Mouse (Mus musculus) lung, embryonic 14.5 days (tissue): Measurements from ENCODE around the gene Pcsk6. TPM values are rescaled to one million over a fixed set of nuclear protein-coding genes. Genes with fewer than 3 reads are reported as not detected.
A peak's percentile ranks its signal among the peaks of the same experiment; 100 is the strongest.

Source experiments
- ATAC-seq: fragments of 200-750 bp; cut with Nextera tagmentation; 2 replicates; pipeline ENCODE4 v1.8.0; 2017; ENCODE audit warnings: mild to moderate bottlenecking, moderate TSS enrichment, moderate library complexity; ENCODE audit not compliant: insufficient read depth
- DNase-seq: peaks from one replicate; pipeline ENCODE4 v3.0.0-alpha.2; 2015
- H3K27ac ChIP-seq: fragments of 300-500 bp; sonication (generic); 2 replicates; pipeline ENCODE4 v1.5.1; 2014; ENCODE audit warnings: low read depth, mild to moderate bottlenecking, moderate library complexity
- H3K27me3 ChIP-seq: fragments of 300-500 bp; sonication (generic); 2 replicates; pipeline ENCODE4 v1.6.1; 2014; ENCODE audit warnings: low read length, control low read depth; ENCODE audit not compliant: insufficient read depth
- H3K36me3 ChIP-seq: fragments of 300-500 bp; sonication (generic); 2 replicates; pipeline ENCODE4 v1.6.1; 2014; ENCODE audit warnings: control low read depth; ENCODE audit not compliant: insufficient read depth
- H3K4me1 ChIP-seq: fragments of 300-500 bp; sonication (generic); 2 replicates; pipeline ENCODE4 v1.6.1; 2014; ENCODE audit warnings: antibody characterized with exemption, control low read depth; ENCODE audit not compliant: insufficient read depth
- H3K4me2 ChIP-seq: fragments of 300-500 bp; sonication (generic); 2 replicates; pipeline ENCODE4 v1.6.1; 2014; ENCODE audit warnings: mild to moderate bottlenecking
- H3K4me3 ChIP-seq: fragments of 300-500 bp; sonication (generic); 2 replicates; pipeline ENCODE4 v1.5.1; 2014; ENCODE audit warnings: low read depth, low read length
- H3K9ac ChIP-seq: fragments of 300-500 bp; sonication (generic); 2 replicates; pipeline ENCODE4 v1.6.1; 2014
- H3K9me3 ChIP-seq: fragments of 300-500 bp; sonication (generic); 2 replicates; pipeline ENCODE4 v1.6.1; 2016; ENCODE audit warnings: low read depth, low read length, control low read depth
- CTCF ChIP-seq: IDR thresholded peaks from 2 replicates; pipeline ENCODE4 v1.5.1; 2016; ENCODE audit warnings: antibody characterized with exemption, low read depth
- WGBS: fragments of 180-500 bp; shearing (Covaris S2); extraction: QIAGEN DNeasy Blood & Tissue Kit; methylation state at CpG from one replicate; pipeline ENCODE4 v1.1.7; 2014; 5-methylcytosine and 5-hydroxymethylcytosine counted together
- polyA plus RNA-seq: library from polyadenylated mRNA; unstranded; fragments of >200 nt; fragmentation: Nextera tagmentation; extraction: Ambion mirVana; gene quantifications from 2 replicates; pipeline ENCODE4 v1.2.1, GENCODE M21; 2014

Pcsk6 gene
- polyA plus RNA-seq, 1 experiment from 2014 or later, result 9.2 TPM

- Histone ChIP-seq H3K4me3 (no peak overlapping the region), H3K9me3 (no peaks in the 10 kb centered on the region), H3K9ac (no peak overlapping the region), H3K36me3 (no peaks in the 10 kb centered on the region), H3K4me2 (no peak overlapping the region), H3K27me3 (no peaks in the 10 kb centered on the region), H3K4me1 (no peaks in the 10 kb centered on the region), H3K27ac (no peak overlapping the region)
- TF ChIP-seq CTCF, result no peak
- ATAC-seq (no peak), DNase-seq (no peak)
- WGBS, result 12% methylated on average over 1 of the region's 1 CpGs
These were observed 73.7 kb downstream of the Pcsk6 start for GRCm38 (mm10) chr7:65935211-65935610.

GRCm38 (mm10) chr7:65940988-65941387, 79.5 kb downstream of the Pcsk6 start:
- 30% methylated on average over 7 of the region's 7 CpGs for WGBS
- Histone ChIP-seq H3K4me1 (no peaks in the 10 kb centered on the region), H3K27ac (no peak overlapping the region), H3K9me3 (no peaks in the 10 kb centered on the region), H3K27me3 (no peaks in the 10 kb centered on the region), H3K9ac (no peak overlapping the region), H3K4me2 (no peak overlapping the region), H3K4me3 (no peak overlapping the region), H3K36me3 (no peaks in the 10 kb centered on the region)
- no peak for TF ChIP-seq CTCF
- DNase-seq, result no peak
- ATAC-seq, result no peak

GRCm38 (mm10) chr7:65945342-65945993, 83.9 kb downstream of the Pcsk6 start:
- Histone ChIP-seq H3K27ac (no peak overlapping the region), H3K4me3 (no peak overlapping the region), H3K27me3 (no peaks in the 10 kb centered on the region), H3K9me3 (no peaks in the 10 kb centered on the region), H3K4me2 (no peak overlapping the region), H3K36me3 (no peaks in the 10 kb centered on the region), H3K9ac (no peak overlapping the region), H3K4me1 (no peaks in the 10 kb centered on the region)
- WGBS, result 60% methylated on average over 8 of the region's 8 CpGs
- DNase-seq, result no peak
- no peak for TF ChIP-seq CTCF
- ATAC-seq, result no peak

- ATAC-seq, result no peak
- no peak for TF ChIP-seq CTCF
- Histone ChIP-seq H3K4me2 (no peak overlapping the region), H3K4me3 (no peak overlapping the region), H3K9me3 (no peaks in the 10 kb centered on the region), H3K27ac (no peak overlapping the region), H3K9ac (no peak overlapping the region), H3K4me1 (no peaks in the 10 kb centered on the region), H3K27me3 (no peaks in the 10 kb centered on the region), H3K36me3 (no peaks in the 10 kb centered on the region)
- no peak for DNase-seq
- WGBS, result 85% methylated on average over 7 of the region's 7 CpGs
These were observed 84.9 kb downstream of the Pcsk6 start for GRCm38 (mm10) chr7:65946397-65946796.

- H3K9me3 ChIP-seq, result no peaks in the 10 kb centered on the region
- DNase-seq (no peak), ATAC-seq (no peak)
- no peak overlapping the region for H3K27ac ChIP-seq
- H3K4me3 ChIP-seq, result no peak overlapping the region
- no peaks in the 10 kb centered on the region for H3K27me3 ChIP-seq
- no peak for TF ChIP-seq CTCF
- WGBS, result 92% methylated on average over 11 of the region's 11 CpGs
- no peaks in the 10 kb centered on the region for H3K36me3 ChIP-seq
- no peak overlapping the region for H3K9ac ChIP-seq
- H3K4me1 ChIP-seq, result no peaks in the 10 kb centered on the region
- H3K4me2 ChIP-seq, result no peak overlapping the region
These were observed 87.4 kb downstream of the Pcsk6 start for GRCm38 (mm10) chr7:65948891-65949290.

GRCm38 (mm10) chr7:65954583-65954982, 93.0 kb downstream of the Pcsk6 start:
- 72% methylated on average over 4 of the region's 4 CpGs for WGBS
- no peak overlapping the region for H3K27ac ChIP-seq
- no peaks in the 10 kb centered on the region for H3K9me3 ChIP-seq
- no peaks in the 10 kb centered on the region for H3K27me3 ChIP-seq
- no peaks in the 10 kb centered on the region for H3K4me1 ChIP-seq
- TF ChIP-seq CTCF, result no peak
- no peak overlapping the region for H3K4me3 ChIP-seq
- DNase-seq, result no peak
- no peak overlapping the region for H3K9ac ChIP-seq
- no peaks in the 10 kb centered on the region for H3K36me3 ChIP-seq
- no peak for ATAC-seq
- no peak overlapping the region for H3K4me2 ChIP-seq

GRCm38 (mm10) chr7:65955304-65956220, 94.0 kb downstream of the Pcsk6 start:
- Histone ChIP-seq H3K9me3 (no peaks in the 10 kb centered on the region), H3K9ac (no peak overlapping the region), H3K4me3 (no peak overlapping the region), H3K4me1 (no peaks in the 10 kb centered on the region), H3K36me3 (no peaks in the 10 kb centered on the region), H3K27ac (no peak overlapping the region), H3K27me3 (no peaks in the 10 kb centered on the region), H3K4me2 (no peak overlapping the region)
- 38% methylated on average over 24 of the region's 24 CpGs for WGBS
- peak; percentile 40 for DNase-seq
- TF ChIP-seq CTCF, result no peak
- ATAC-seq, result peak; percentile 47; the same call in 1 of the 2 replicates
